Mouse (Mus musculus): Measurements from ENCODE around the gene Babam2. TPM values are rescaled to one million over a fixed set of nuclear protein-coding genes. Genes with fewer than 3 reads are reported as not detected.

The Babam2 gene
- total RNA-seq, 1 experiment: 33.9 TPM

DNA sequence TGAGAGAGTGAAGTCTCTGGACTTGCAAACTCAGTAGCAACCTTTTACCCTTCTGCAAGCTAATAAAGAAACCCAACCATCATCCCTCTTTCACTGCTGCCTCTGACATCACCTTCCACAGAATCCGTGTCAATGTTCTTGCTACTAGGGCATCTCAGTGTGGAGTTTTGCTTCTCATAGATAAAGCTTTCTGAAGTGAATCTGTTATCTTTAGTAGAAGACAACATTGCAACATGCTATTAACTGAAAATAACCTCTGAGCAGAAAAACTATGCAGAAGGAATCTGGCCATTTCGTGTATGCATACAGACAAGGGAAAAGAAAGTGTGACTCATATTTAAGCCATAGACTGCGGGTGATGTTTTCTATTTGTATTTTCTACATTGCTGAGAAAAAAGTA, 168.6 kb downstream of the Babam2 start:
- Histone ChIP-seq H3K27ac (ENCODE audit: insufficient read depth, low read depth, low read length, poor library complexity, severe bottlenecking) (no peak overlapping the region), H3K9ac (ENCODE audit: insufficient read depth, low read depth, low read length, poor library complexity, severe bottlenecking) (no peak overlapping the region), H3K9me3 (ENCODE audit: control insufficient read depth, insufficient read depth, low read depth, low read length) (no peaks in the 10 kb centered on the region), H3K4me1 (ENCODE audit: control insufficient read depth in 2 of 2, insufficient read depth in 2 of 2, low read length in 2 of 2, poor library complexity in 1 of 2) (no peaks in the 10 kb centered on the region), H3K36me3 (ENCODE audit: control insufficient read depth, insufficient read depth, low read length, poor library complexity, severe bottlenecking) (no peaks in the 10 kb centered on the region), H3K4me3 (ENCODE audit: insufficient read depth in 1 of 2, low read depth in 1 of 2, low read length in 2 of 2, poor library complexity in 1 of 2, severe bottlenecking in 1 of 2) (no peak overlapping the region)
- no peak for DNase-seq (ENCODE audit: low read depth, low spot score)
- in situ Hi-C loops (cut with MboI; ENCODE audit: low sequenced_read_pairs in 2 of 2, unreplicated experiment in 2 of 2): no loop called here
- no peak for TF ChIP-seq ZNF384 (IDR thresholded peaks at IDR 0.05; ENCODE audit: low read depth, low read length)
- TF ChIP-seq MAFK (IDR thresholded peaks at IDR 0.05; ENCODE audit: insufficient read depth, low read depth, low read length): no peak
- no peak for TF ChIP-seq ZC3H11A (IDR thresholded peaks at IDR 0.05; ENCODE audit: borderline replicate concordance, low read depth, low read length)
- TF ChIP-seq CHD2 (IDR thresholded peaks at IDR 0.05; ENCODE audit: low read depth, low read length): no peak
- no peak for TF ChIP-seq HCFC1 (IDR thresholded peaks at IDR 0.05; ENCODE audit: borderline replicate concordance, insufficient read depth, low read length)

DNA sequence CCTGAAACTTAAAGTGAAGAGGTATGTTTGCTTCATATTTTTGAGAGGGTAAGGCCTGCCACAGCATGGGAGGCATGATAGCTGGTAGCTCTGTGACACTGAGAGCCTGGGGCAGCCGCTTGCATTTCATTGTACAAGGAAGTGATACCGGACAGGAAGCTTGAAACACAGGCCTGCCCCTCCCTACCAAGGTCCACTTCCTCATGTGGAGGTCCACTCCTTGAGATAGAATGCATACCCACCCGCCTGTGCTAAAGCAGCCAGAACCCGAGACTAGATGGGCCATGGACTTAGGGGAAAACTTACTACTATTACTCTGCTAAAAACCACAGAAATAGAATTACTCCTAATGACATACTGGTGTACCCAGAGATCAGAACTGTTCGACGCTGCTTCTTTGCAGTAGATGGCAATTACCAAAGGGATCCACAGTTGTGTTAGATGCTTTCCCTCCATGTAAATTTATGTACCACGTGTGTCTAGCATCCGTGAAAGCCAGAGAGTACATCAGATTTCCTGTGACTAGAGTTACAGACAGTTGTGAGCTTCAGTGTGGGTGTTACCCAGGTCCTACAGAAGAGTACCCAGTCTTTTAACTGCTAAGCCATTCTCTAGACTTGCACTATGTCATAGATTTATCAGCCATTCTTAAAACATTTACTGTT, 173.5 kb downstream of the Babam2 start:
- H3K4me3 ChIP-seq (ENCODE audit: insufficient read depth in 1 of 2, low read depth in 1 of 2, low read length in 2 of 2, poor library complexity in 1 of 2, severe bottlenecking in 1 of 2): no peak overlapping the region

DNA sequence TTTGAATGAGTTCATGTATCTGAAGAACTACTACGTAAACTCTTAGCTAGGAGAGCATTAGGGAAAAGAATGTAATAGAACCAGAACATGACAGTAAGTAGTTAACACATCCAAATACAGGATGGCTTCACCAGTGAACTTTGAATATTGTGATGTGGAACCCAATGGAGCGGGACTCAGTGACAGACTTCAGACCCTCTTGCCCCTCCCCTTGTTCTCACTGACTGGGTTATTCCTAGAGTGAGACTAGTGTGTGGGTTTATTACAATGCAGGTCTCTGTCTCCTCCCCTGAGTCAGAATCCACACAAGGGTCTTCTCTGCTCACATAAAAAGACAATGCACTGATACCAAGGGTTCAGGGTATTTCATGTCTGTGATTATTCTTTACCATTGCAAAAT, 175.8 kb downstream of the Babam2 start:
- in situ Hi-C loops (cut with MboI; ENCODE audit: low sequenced_read_pairs in 2 of 2, unreplicated experiment in 2 of 2): no loop called here
- Histone ChIP-seq H3K4me3 (ENCODE audit: insufficient read depth in 1 of 2, low read depth in 1 of 2, low read length in 2 of 2, poor library complexity in 1 of 2, severe bottlenecking in 1 of 2) (no peak overlapping the region), H3K9me3 (ENCODE audit: control insufficient read depth, insufficient read depth, low read depth, low read length) (no peaks in the 10 kb centered on the region), H3K27ac (ENCODE audit: insufficient read depth, low read depth, low read length, poor library complexity, severe bottlenecking) (no peak overlapping the region), H3K9ac (ENCODE audit: insufficient read depth, low read depth, low read length, poor library complexity, severe bottlenecking) (no peak overlapping the region), H3K4me1 (ENCODE audit: control insufficient read depth in 2 of 2, insufficient read depth in 2 of 2, low read length in 2 of 2, poor library complexity in 1 of 2) (no peaks in the 10 kb centered on the region), H3K36me3 (ENCODE audit: control insufficient read depth, insufficient read depth, low read length, poor library complexity, severe bottlenecking) (no peaks in the 10 kb centered on the region)
- no peak for TF ChIP-seq ZNF384 (IDR thresholded peaks at IDR 0.05; ENCODE audit: low read depth, low read length)
- no peak for DNase-seq (ENCODE audit: low read depth, low spot score)

More for the DNA sequence above, 173.5 kb downstream of the Babam2 start:
- TF ChIP-seq ZC3H11A (IDR thresholded peaks at IDR 0.05; ENCODE audit: borderline replicate concordance, low read depth, low read length) (no peak), HCFC1 (IDR thresholded peaks at IDR 0.05; ENCODE audit: borderline replicate concordance, insufficient read depth, low read length) (no peak), ZNF384 (IDR thresholded peaks at IDR 0.05; ENCODE audit: low read depth, low read length) (no peak), CHD2 (IDR thresholded peaks at IDR 0.05; ENCODE audit: low read depth, low read length) (no peak), MAFK (IDR thresholded peaks at IDR 0.05; ENCODE audit: insufficient read depth, low read depth, low read length) (no peak)
- H3K9ac ChIP-seq (ENCODE audit: insufficient read depth, low read depth, low read length, poor library complexity, severe bottlenecking): no peak overlapping the region
- H3K36me3 ChIP-seq (ENCODE audit: control insufficient read depth, insufficient read depth, low read length, poor library complexity, severe bottlenecking): no peaks in the 10 kb centered on the region
- in situ Hi-C loops (cut with MboI; ENCODE audit: low sequenced_read_pairs in 2 of 2, unreplicated experiment in 2 of 2): no loop called here
- H3K4me1 ChIP-seq (ENCODE audit: control insufficient read depth in 2 of 2, insufficient read depth in 2 of 2, low read length in 2 of 2, poor library complexity in 1 of 2): no peaks in the 10 kb centered on the region
- no peaks in the 10 kb centered on the region for H3K9me3 ChIP-seq (ENCODE audit: control insufficient read depth, insufficient read depth, low read depth, low read length)
- no peak for DNase-seq (ENCODE audit: low read depth, low spot score)
- no peak overlapping the region for H3K27ac ChIP-seq (ENCODE audit: insufficient read depth, low read depth, low read length, poor library complexity, severe bottlenecking)

DNA sequence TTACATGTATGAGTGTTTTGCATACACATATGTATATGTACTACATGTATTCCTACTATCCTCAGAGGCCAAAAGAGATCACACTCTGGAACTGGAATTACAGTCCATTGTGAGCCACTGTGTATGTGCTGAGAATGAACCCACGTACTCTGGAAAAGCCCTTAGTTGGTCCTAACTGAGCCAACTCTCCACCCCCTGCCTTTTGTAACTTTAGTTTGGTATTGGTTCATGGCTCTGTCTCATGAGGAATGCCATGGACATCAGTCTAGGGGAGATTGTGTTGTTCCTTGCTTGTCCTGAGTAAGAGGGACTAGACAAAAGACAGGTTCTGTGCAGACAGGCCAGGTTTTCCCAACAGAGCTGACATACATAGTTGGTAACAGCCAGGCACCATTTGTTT, 177.1 kb downstream of the Babam2 start:
- in situ Hi-C loops (cut with MboI; ENCODE audit: low sequenced_read_pairs in 2 of 2, unreplicated experiment in 2 of 2): no loop called here
- Histone ChIP-seq H3K36me3 (ENCODE audit: control insufficient read depth, insufficient read depth, low read length, poor library complexity, severe bottlenecking) (no peaks in the 10 kb centered on the region), H3K27ac (ENCODE audit: insufficient read depth, low read depth, low read length, poor library complexity, severe bottlenecking) (no peak overlapping the region), H3K4me3 (ENCODE audit: insufficient read depth in 1 of 2, low read depth in 1 of 2, low read length in 2 of 2, poor library complexity in 1 of 2, severe bottlenecking in 1 of 2) (no peak overlapping the region), H3K4me1 (ENCODE audit: control insufficient read depth in 2 of 2, insufficient read depth in 2 of 2, low read length in 2 of 2, poor library complexity in 1 of 2) (no peaks in the 10 kb centered on the region), H3K9ac (ENCODE audit: insufficient read depth, low read depth, low read length, poor library complexity, severe bottlenecking) (no peak overlapping the region), H3K9me3 (ENCODE audit: control insufficient read depth, insufficient read depth, low read depth, low read length) (no peaks in the 10 kb centered on the region)
- no peak for DNase-seq (ENCODE audit: low read depth, low spot score)
- TF ChIP-seq MAFK (IDR thresholded peaks at IDR 0.05; ENCODE audit: insufficient read depth, low read depth, low read length): no peak
- TF ChIP-seq HCFC1 (IDR thresholded peaks at IDR 0.05; ENCODE audit: borderline replicate concordance, insufficient read depth, low read length): no peak
- TF ChIP-seq CHD2 (IDR thresholded peaks at IDR 0.05; ENCODE audit: low read depth, low read length): no peak
- no peak for TF ChIP-seq ZC3H11A (IDR thresholded peaks at IDR 0.05; ENCODE audit: borderline replicate concordance, low read depth, low read length)
- TF ChIP-seq ZNF384 (IDR thresholded peaks at IDR 0.05; ENCODE audit: low read depth, low read length): no peak

DNA sequence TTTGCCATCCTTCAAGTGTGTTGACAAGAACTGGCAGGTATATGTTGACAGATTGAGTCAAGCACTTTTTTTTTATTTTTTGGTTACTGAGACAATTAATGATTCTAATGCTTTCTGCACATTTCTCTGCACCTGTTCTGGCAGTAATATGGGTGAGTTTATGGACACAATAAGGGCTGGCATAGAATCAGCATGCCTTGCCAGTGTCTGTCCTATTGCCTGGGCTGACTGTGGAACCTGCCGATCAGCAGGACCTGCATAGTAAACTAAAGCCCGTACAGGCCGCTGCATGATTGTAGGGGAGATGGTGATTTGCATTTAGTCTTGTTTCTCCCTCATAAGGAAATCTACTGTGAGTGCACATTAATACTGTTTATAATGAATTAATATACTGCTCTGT, 178.0 kb downstream of the Babam2 start:
- Histone ChIP-seq H3K4me3 (ENCODE audit: insufficient read depth in 1 of 2, low read depth in 1 of 2, low read length in 2 of 2, poor library complexity in 1 of 2, severe bottlenecking in 1 of 2) (no peak overlapping the region), H3K36me3 (ENCODE audit: control insufficient read depth, insufficient read depth, low read length, poor library complexity, severe bottlenecking) (no peaks in the 10 kb centered on the region), H3K9me3 (ENCODE audit: control insufficient read depth, insufficient read depth, low read depth, low read length) (no peaks in the 10 kb centered on the region), H3K4me1 (ENCODE audit: control insufficient read depth in 2 of 2, insufficient read depth in 2 of 2, low read length in 2 of 2, poor library complexity in 1 of 2) (no peaks in the 10 kb centered on the region), H3K27ac (ENCODE audit: insufficient read depth, low read depth, low read length, poor library complexity, severe bottlenecking) (no peak overlapping the region), H3K9ac (ENCODE audit: insufficient read depth, low read depth, low read length, poor library complexity, severe bottlenecking) (no peak overlapping the region)
- TF ChIP-seq MAFK (IDR thresholded peaks at IDR 0.05; ENCODE audit: insufficient read depth, low read depth, low read length): no peak
- TF ChIP-seq HCFC1 (IDR thresholded peaks at IDR 0.05; ENCODE audit: borderline replicate concordance, insufficient read depth, low read length): no peak
- TF ChIP-seq CHD2 (IDR thresholded peaks at IDR 0.05; ENCODE audit: low read depth, low read length): no peak
- no peak for DNase-seq (ENCODE audit: low read depth, low spot score)
- in situ Hi-C loops (cut with MboI; ENCODE audit: low sequenced_read_pairs in 2 of 2, unreplicated experiment in 2 of 2): no loop called here

Data from ES-E14 (cell line).